Mouse (Mus musculus) C2C12 (cell line): Measurements from ENCODE around the gene Slc15a4.

Experiments used
- CEBPB ChIP-seq: IDR thresholded peaks from one replicate; pipeline ENCODE4 v1.6.1; 2011; ENCODE audit warnings: low read depth, mild to moderate bottlenecking, control low read depth, moderate library complexity
- CTCF ChIP-seq: IDR thresholded peaks from one replicate; pipeline ENCODE4 v1.5.1; 2011; ENCODE audit not compliant: control insufficient read depth, insufficient read depth, insufficient read length
- MAX ChIP-seq: IDR thresholded peaks from one replicate; pipeline ENCODE4 v1.6.1; 2011; ENCODE audit warnings: mild to moderate bottlenecking, control low read depth
- USF1 ChIP-seq: IDR thresholded peaks from one replicate; pipeline ENCODE4 v1.6.1; 2011; ENCODE audit warnings: low read depth, mild to moderate bottlenecking, control low read depth, moderate library complexity

DNA sequence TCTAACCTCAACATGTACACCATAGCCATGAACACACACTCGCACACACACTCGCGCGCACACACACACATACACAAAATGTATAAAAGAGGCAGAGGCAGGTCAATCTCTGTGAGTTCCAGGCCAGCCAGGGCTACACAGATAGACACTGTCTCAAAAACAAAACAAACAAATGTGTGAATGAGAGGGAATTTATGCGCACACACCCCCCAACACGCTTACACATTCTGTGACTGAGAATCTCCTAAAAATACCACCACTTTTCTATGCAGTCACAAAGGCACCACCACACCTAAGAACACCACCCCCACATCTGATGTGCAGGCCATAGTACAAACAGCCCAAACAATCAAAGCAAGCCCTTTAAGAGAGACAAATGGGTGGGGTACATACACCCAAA is 20.3 kb downstream of the Slc15a4 start:
- TF ChIP-seq CTCF (no peak), MAX (no peak), CEBPB (no peak), USF1 (no peak)
